Mouse (Mus musculus) CH12.LX (cell line): ENCODE measurements around the gene Col24a1.

ENCODE experiments used
- BHLHE40 ChIP-seq: IDR thresholded peaks from 2 replicates; pipeline ENCODE4 v1.6.1; 2011; ENCODE audit warnings: mild to moderate bottlenecking, low read depth, low read length, improper control_type of control experiment
- CTCF ChIP-seq, 2 experiments: IDR thresholded peaks in 1 of 2; conservative IDR thresholded peaks in 1 of 2; 2 replicates each; pipeline ENCODE4 v1.5.1; 2011 to 2012; ENCODE audit warnings: low read depth in 2 of 2, low read length in 2 of 2, improper control_type of control experiment in 1 of 2, inconsistent platforms in 1 of 2, mild to moderate bottlenecking in 1 of 2, moderate library complexity in 1 of 2
- EP300 ChIP-seq: IDR thresholded peaks from 2 replicates; pipeline ENCODE4 v1.6.1; 2011; ENCODE audit warnings: low read length, improper control_type of control experiment
- MAX ChIP-seq: IDR thresholded peaks from 2 replicates; pipeline ENCODE4 v1.6.1; 2011; ENCODE audit warnings: low read length, improper control_type of control experiment
- POLR2AphosphoS2 ChIP-seq: IDR thresholded peaks from 2 replicates; pipeline ENCODE4 v1.6.1; 2011; ENCODE audit warnings: low read depth, low read length, improper control_type of control experiment
- TCF12 ChIP-seq: IDR thresholded peaks from 2 replicates; pipeline ENCODE4 v1.6.1; 2014; ENCODE audit warnings: low read depth, mild to moderate bottlenecking, inconsistent platforms, low read length, improper control_type of control experiment
- USF1 ChIP-seq: IDR thresholded peaks from 2 replicates; pipeline ENCODE4 v1.6.1; 2014; ENCODE audit warnings: low read depth, mild to moderate bottlenecking, inconsistent platforms, low read length, improper control_type of control experiment

DNA sequence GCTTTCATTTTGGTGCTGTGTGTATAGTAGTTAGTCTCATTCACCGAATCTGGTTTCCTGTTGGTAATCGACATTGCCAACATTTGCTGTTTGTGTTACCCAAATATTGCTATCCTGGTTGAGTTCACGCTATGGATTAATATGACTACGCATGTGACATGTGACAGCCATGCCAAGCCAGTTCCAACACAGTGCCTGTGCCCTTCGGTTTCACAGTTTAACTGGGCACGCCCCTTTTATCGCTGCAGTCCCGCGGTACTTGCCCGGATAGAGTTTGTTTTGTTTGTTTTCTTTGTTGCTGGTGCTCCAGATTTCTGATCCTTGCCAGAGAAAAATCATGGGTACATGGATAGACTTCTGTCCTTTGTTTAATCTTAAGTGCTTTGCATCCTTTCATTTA is 263.9 kb downstream of the Col24a1 start:
- TF ChIP-seq EP300 (no peak), TCF12 (no peak), POLR2AphosphoS2 (no peak), CTCF (conservative IDR thresholded peaks at IDR 0.05 in 1 of 2, IDR thresholded peaks at IDR 0.05 in 1 of 2; ENCODE audit: low read depth in 2 of 2, low read length in 2 of 2) (no peak), MAX (no peak), BHLHE40 (no peak), USF1 (no peak)
